Mouse (Mus musculus): Measurements from ENCODE around the gene Mrps14. TPM values are rescaled to one million over a fixed set of nuclear protein-coding genes. Genes with fewer than 3 reads are reported as not detected.

Gene Mrps14
- polyA plus RNA-seq, 1 experiment: 11.2 TPM

- no peak for TF ChIP-seq POLR2A (IDR thresholded peaks at IDR 0.05; ENCODE audit: low read depth, low read length)
- no peak for TF ChIP-seq CTCF (IDR thresholded peaks at IDR 0.05; ENCODE audit: extremely low read depth, insufficient read length, insufficient replicate concordance, low read depth, low read length)
- Histone ChIP-seq H3K27me3 (ENCODE audit: control insufficient read depth, insufficient read depth, low read length) (no peaks in the 10 kb centered on the region), H3K4me1 (ENCODE audit: control insufficient read depth, insufficient read depth, insufficient read length, low read length) (0 out of 2 replicates have a peak, but pooled peaks cover 2% of the 10 kb centered on the region), H3K4me3 (ENCODE audit: low read depth, low read length) (no peak overlapping the region), H3K36me3 (ENCODE audit: control insufficient read depth, insufficient read depth, low read length) (peaks cover 11% of the 10 kb centered on the region), H3K27ac (ENCODE audit: insufficient read depth, low read depth, low read length) (no peak overlapping the region)
- 66% methylated on average over 4 of the region's 4 CpGs for WGBS
Observed at GRCm38 (mm10) chr1:160250782-160251181, 55.8 kb downstream of the Mrps14 start.

- WGBS: 75% methylated on average over 5 of the region's 5 CpGs
- Histone ChIP-seq H3K27ac (ENCODE audit: insufficient read depth, low read depth, low read length) (no peak overlapping the region), H3K36me3 (ENCODE audit: control insufficient read depth, insufficient read depth, low read length) (peaks cover 12% of the 10 kb centered on the region), H3K4me1 (ENCODE audit: control insufficient read depth, insufficient read depth, insufficient read length, low read length) (no peaks in the 10 kb centered on the region), H3K4me3 (ENCODE audit: low read depth, low read length) (no peak overlapping the region), H3K27me3 (ENCODE audit: control insufficient read depth, insufficient read depth, low read length) (no peaks in the 10 kb centered on the region)
- TF ChIP-seq CTCF (IDR thresholded peaks at IDR 0.05; ENCODE audit: extremely low read depth, insufficient read length, insufficient replicate concordance, low read depth, low read length) (no peak), POLR2A (IDR thresholded peaks at IDR 0.05; ENCODE audit: low read depth, low read length) (no peak)
Observed at GRCm38 (mm10) chr1:160251388-160252007, 56.5 kb downstream of the Mrps14 start.

Other genes starting within 250 kb of the Mrps14 start
- gene 4930523C07Rik, start 150.8 kb upstream of the Mrps14 start, polyA plus RNA-seq (2012; rRNA removed): 2.1 and 2.4 TPM in 2 replicates
- gene Tnn, start 41.6 kb upstream of the Mrps14 start, polyA plus RNA-seq (2012; rRNA removed): 0.22 and 0.25 TPM in 2 replicates
- 0.53 and 1.4 TPM in 2 replicates for gene Cacybp, start 17.7 kb downstream of the Mrps14 start, polyA plus RNA-seq (2012; rRNA removed)